Comparison of ENCODE assay signal across 7 mouse cellular contexts in the genomic region with DNA sequence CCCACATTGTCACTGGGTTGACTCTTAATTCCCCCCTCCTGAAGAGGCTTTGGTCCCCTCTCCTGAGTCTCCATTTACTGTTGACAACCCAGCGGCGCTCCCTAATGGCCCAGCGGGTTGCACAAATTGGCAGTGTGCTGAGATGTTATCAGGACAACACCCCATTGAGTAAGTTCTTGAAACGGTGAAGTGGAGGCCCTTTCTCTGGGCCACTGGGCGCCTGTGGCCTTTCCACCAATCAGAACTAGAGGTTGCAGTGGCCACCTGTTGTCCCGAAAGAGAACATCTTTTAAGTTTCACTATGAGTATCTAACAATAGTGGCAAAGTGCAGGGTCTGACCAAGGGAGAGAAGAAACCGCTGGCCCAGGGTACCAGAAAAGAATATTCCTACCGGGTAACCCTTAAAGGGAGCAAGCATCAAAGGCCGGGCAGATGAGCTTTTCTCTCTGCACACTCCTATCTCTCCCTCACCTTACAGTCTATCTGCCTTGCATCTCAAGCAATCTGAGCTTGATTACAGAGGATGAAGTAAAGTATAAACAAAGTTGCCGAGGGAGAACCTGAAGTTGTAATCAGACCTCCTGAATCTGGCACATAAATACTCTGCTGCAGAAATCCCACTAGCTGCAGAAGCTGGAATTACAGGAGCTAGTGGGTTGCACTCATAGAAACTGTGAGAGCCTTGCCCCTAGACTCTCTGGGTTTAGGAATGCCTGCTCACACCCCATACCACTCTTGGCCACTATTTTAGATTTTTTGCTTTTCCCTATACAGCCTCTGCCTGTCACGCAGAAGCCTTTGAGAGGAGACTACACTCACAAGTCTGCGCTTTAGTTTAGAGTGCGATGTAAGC. TPM values are rescaled to one million over a fixed set of nuclear protein-coding genes. Genes with fewer than 3 reads are reported as not detected.
DNase-seq lines count a peak whose midpoint lies in the region; ATAC-seq and TF ChIP-seq lines count a peak whose summit lies in the region.

No protein-coding gene starts in this region.

- intact Hi-C loops in left cerebral cortex, adult 2 months (cut with DNase I): loop anchor here (5.0 to 10.0 kb wide), 4 partner anchors 195 to 495 kb away; no protein-coding TSS in a partner anchor

- H3K36me3 ChIP-seq in embryonic facial prominence, embryonic 10.5 days (replicated peaks): no peaks in the 10 kb centered on the region
- no peaks in the 10 kb centered on the region for H3K36me3 ChIP-seq in intestine, embryonic 16.5 days (ENCODE audit: control insufficient read depth, insufficient read depth, low read length)

- no peak overlapping the region for H3K4me3 ChIP-seq in left cerebral cortex, adult 2 months
- H3K4me3 ChIP-seq in embryonic facial prominence, embryonic 10.5 days: no peak overlapping the region
- H3K4me3 ChIP-seq in intestine, embryonic 16.5 days (ENCODE audit: low read length): no peak overlapping the region

- H3K4me1 ChIP-seq in embryonic facial prominence, embryonic 10.5 days: peaks cover 55% of the 10 kb centered on the region
- peaks cover 9% of the 10 kb centered on the region for H3K4me1 ChIP-seq in intestine, embryonic 16.5 days (ENCODE audit: control insufficient read depth, insufficient read depth, low read length)

- ATAC-seq in intestine, embryonic 16.5 days: 0 out of 2 replicates have a peak, but pooled peaks have one; percentile 21
- peak; percentile 38 for ATAC-seq in megakaryocyte progenitor cell, adult 5-6 weeks (replicated peaks; ENCODE audit: poor library complexity)
- no peak for ATAC-seq in activated CD4-positive, CD25-positive, alpha-beta regulatory T cell, adult 4 months

- peak; percentile 70 for TF ChIP-seq CTCF in left cerebral cortex, adult 2 months (IDR thresholded peaks at IDR 0.05)

- no peak overlapping the region for H3K27ac ChIP-seq in left cerebral cortex, adult 2 months
- H3K27ac ChIP-seq in embryonic facial prominence, embryonic 10.5 days (replicated peaks): no peak overlapping the region
- no peak overlapping the region for H3K27ac ChIP-seq in intestine, embryonic 16.5 days (ENCODE audit: low read length)

- H3K4me2 ChIP-seq in intestine, embryonic 16.5 days (ENCODE audit: low read depth, low read length): no peak overlapping the region

- WGBS in embryonic facial prominence, embryonic 10.5 days: 16% methylated on average over 13 of the region's 13 CpGs
- WGBS in intestine, embryonic 16.5 days: 34% methylated on average over 13 of the region's 13 CpGs

- H3K9ac ChIP-seq in intestine, embryonic 16.5 days (ENCODE audit: low read depth, low read length): no peak overlapping the region

- peaks cover 39% of the 10 kb centered on the region for H3K27me3 ChIP-seq in embryonic facial prominence, embryonic 10.5 days (replicated peaks; ENCODE audit: low read depth, poor library complexity, severe bottlenecking)
- no peaks in the 10 kb centered on the region for H3K27me3 ChIP-seq in intestine, embryonic 16.5 days (replicated peaks; ENCODE audit: control insufficient read depth, insufficient read depth, low read length)

- DNase-seq in left cerebral cortex, adult 2 months (ENCODE audit: extremely low spot score in 1 of 2, low spot score in 2 of 2): no peak
- no peak for DNase-seq in left cerebral cortex, adult 18-20 months (ENCODE audit: low spot score in 2 of 2)
- DNase-seq in embryonic facial prominence, embryonic 10.5 days (ENCODE audit: low spot score): peak; percentile 38
- DNase-seq in right cerebral cortex, postnatal 4 days: no peak

- no peaks in the 10 kb centered on the region for H3K9me3 ChIP-seq in embryonic facial prominence, embryonic 10.5 days
- H3K9me3 ChIP-seq in intestine, embryonic 16.5 days (ENCODE audit: control insufficient read depth, low read length): no peaks in the 10 kb centered on the region

RNA-seq across cellular contexts. Expression of a gene that starts 1.8 kb away (rescaled TPM):
- 10 to 100 TPM; 20.7 to 23.2 TPM for total RNA-seq in left cerebral cortex, adult 2 months (2021)
- 10 to 100 TPM; 23.3 to 24.7 TPM for total RNA-seq in left cerebral cortex, adult 18-20 months (2021)
- polyA plus RNA-seq in embryonic facial prominence, embryonic 10.5 days (2016; fragmentation: Nextera tagmentation; extraction: Ambion mirVana): 7.9 and 9.6 TPM in 2 replicates
- polyA plus RNA-seq in intestine, embryonic 16.5 days (2015; fragmentation: Nextera tagmentation; extraction: Ambion mirVana): 1.8 and 2.0 TPM in 2 replicates
- total RNA-seq in megakaryocyte progenitor cell, adult 5-6 weeks (2015): not detected in 2 replicates
- 0.27 TPM in 1 of 2 replicates, not detected in the other for total RNA-seq in megakaryocyte progenitor cell, adult 5-6 weeks (2017)
- not detected for polyA plus RNA-seq in activated CD4-positive, CD25-positive, alpha-beta regulatory T cell, adult 4 months (2017; shearing (Covaris generic))

Comparison
In these comparisons a context has a peak if more than half of its experiments do, and no peak if none do; other contexts are left out.
1. RNA of a gene that starts 1.8 kb away (total RNA-seq): 23.3 to 24.7 TPM in left cerebral cortex, adult 18-20 months and 20.7 to 23.2 TPM in left cerebral cortex, adult 2 months; 0.27 TPM in megakaryocyte progenitor cell, adult 5-6 weeks; every median in the first group is over 10 times any median in the second.